Mouse (Mus musculus) kidney, postnatal 4 days (tissue): ENCODE measurements around the gene Tm4sf5.

Source experiments
- DNase-seq, 2 experiments: peaks; one replicate each; pipeline ENCODE4 v3.0.0; 2021; ENCODE audit warnings: mixed read lengths in 2 of 2

The Tm4sf5 gene

DNA sequence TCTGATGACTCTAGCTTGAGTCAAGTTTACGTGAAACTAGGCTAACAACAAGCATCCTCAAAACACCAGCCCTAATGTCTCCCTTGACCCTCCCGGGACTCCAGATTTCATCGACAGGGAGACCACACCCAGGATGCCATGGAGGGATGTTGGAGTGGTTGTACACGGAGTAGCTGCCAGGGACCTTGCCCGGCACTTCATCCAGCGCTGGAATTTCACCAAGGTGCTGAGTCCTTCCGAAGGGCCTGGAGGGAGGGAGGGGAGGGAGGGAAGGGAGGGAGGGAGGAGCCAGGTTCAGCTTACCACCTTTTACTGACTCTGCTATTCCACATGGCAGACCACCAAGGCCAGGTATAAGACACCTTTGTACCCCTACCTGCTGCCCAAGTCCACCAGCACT lies 48.9 kb downstream of the Tm4sf5 start:
- no peak for DNase-seq

DNA sequence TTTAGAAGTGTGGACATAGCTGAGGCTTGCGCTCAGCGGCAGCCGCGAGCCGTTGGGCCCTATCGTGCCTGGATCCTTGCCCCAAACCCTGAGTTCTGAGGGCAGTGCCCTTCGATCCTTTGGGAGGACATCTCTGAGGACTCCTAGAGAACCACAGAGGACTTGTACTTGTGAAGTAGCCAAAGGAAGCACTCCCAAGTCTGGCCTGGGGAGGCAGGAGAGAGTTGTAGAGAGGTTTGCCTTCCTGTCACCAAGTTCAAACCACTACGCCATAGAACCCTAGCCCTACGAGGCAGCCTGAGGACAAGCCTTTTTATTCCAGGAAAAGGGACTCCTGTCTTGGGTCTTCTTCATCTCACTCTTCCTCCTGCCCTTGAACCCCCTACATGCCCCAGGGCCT lies 52.5 kb downstream of the Tm4sf5 start:
- DNase-seq = no peak
